ENCODE assay signal across 8 mouse cellular contexts in the genomic region with DNA sequence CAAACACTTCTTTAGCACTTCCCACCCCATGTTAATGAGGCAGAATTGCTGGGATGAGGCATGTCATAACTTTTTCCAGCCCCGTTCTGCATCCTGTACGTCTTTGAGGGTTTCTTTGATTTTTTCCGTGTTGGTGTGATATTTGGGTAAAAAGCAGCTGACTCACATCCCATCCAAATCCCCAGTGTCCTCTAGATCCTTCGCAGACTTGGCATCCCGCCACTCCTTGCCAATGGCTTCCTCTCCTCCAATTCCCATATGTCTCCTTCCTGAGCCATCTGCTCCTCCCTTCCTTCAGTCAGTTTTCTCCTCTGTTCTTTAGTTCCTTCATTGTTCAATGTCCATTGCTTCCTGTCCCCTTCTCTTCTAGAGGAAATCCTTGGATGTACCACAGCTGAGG.
DNase-seq lines count a peak whose midpoint lies in the region; ATAC-seq lines count a peak whose summit lies in the region.

No protein-coding gene starts in this region.

- peak; percentile 55 for DNase-seq in layer of hippocampus, adult 11-12 months (ENCODE audit: low spot score)
- no peak for DNase-seq in layer of hippocampus, adult 9-10 months (ENCODE audit: low spot score)
- peak; percentile 81 for DNase-seq in cerebellum, adult 11 months
- peak; percentile 73 to 77 for DNase-seq in frontal cortex, postnatal 36 days (ENCODE audit: low spot score in 2 of 2)
- DNase-seq in left cerebral cortex, adult 11 months (ENCODE audit: low spot score), result peak; percentile 26
- DNase-seq in thymus, postnatal 10 days (ENCODE audit: low spot score in 2 of 2), result no peak

- no peak for ATAC-seq in activated CD4-positive, CD25-positive, alpha-beta regulatory T cell, adult 4 months
- no peak for ATAC-seq in inflammation-experienced regulatory T-cells, adult 6 months

Comparison
In these comparisons a context has a peak if more than half of its experiments do, and no peak if none do; other contexts are left out.
1. DNase-seq: peak in layer of hippocampus, adult 11-12 months (single experiment), cerebellum, adult 11 months (single experiment), frontal cortex, postnatal 36 days (2 of 2) and left cerebral cortex, adult 11 months (single experiment); none in layer of hippocampus, adult 9-10 months (single experiment) and thymus, postnatal 10 days (0 of 2).